Mouse (Mus musculus) v-Abl transformed pro-B cells (cell line): ENCODE results near the gene Amh.

ENCODE experiments used
- in situ Hi-C, 2 experiments: fragments of 400-800 bp; cut with MboI; formaldehyde crosslinking; loops; one replicate each; pipeline ENCODE4 v1.15.1; 2025; ENCODE audit not compliant: unreplicated experiment in 2 of 2

The Amh gene

DNA sequence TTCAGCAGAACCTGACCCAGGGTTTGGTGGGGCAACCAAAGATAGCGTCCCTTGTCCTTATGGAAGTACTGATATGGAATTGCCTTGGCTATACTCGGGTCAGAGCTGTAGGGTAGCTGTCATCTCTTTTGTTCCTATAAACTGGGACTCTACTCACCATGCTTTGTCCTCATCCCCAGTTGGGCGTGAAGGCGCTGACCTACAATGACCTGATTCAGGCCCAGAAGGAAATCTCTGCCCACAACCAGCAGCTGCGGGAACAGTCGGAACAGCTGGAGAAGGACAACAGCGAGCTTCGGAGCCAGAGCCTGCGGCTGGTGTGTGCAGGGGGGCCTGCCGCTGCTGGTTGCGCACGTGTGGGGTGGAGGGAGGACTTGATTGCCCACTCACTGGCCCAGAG, 20.2 kb upstream of the Amh start:
- in situ Hi-C loops = no loop called here

DNA sequence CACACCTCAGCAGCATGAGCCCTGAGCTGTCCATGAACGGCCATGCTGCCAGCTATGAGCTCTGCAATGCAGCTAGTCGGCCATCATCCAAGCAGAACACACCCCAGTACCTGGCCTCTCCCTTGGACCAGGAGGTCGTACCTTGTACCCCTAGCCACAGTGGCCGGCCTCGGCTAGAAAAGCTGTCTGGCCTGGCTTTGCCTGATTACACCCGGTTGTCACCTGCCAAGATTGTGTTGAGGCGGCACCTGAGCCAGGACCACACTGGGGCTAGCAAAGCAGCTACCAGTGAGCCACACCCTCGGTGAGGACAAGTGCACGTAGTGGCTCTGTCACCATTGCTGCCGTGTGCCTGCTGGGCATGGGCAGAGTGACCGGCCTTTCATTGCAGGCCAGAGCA, 19.1 kb upstream of the Amh start:
- in situ Hi-C loops = no loop called here

- in situ Hi-C loops = no loop called here
Measured at GRCm38 (mm10) chr10:80787517-80787916, 17.5 kb upstream of the Amh start.

- in situ Hi-C loops = no loop called here
Measured at GRCm38 (mm10) chr10:80790761-80791404, 14.2 kb upstream of the Amh start.

DNA sequence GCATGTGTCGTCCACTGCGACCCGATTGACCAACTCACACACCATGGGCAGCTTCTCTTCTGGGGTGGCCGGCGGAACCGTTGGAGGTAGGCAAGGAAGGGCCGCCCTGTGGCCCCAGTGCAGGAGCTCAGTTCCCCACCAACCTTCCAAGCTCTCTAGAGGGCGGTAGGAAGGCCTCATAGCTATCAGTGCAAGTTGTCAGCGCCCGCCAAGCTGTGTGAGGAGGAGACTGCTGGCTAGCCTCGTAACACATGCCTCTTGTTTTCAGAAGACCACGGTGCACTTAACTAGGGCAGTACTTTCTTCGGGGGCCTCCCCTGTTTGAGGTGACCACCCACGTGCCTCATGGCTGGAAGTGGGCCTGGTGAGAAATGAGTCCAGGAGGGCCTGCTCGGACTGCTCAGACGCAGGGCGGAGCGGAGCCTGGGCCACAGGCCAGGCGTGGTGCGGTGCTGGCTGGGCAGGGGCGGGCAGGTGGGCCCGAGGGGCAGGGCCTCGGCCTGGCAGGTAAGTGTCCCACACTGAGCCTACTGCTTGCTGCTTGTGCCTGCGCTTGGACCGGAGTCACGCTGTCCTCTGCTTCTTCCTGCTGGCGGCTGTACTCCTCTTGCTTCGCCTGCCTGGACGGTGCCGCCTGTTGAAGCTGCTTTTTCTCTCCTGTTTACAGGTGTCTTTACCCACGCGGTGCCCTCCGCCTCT, 13.4 kb upstream of the Amh start:
- in situ Hi-C loops = no loop called here

DNA sequence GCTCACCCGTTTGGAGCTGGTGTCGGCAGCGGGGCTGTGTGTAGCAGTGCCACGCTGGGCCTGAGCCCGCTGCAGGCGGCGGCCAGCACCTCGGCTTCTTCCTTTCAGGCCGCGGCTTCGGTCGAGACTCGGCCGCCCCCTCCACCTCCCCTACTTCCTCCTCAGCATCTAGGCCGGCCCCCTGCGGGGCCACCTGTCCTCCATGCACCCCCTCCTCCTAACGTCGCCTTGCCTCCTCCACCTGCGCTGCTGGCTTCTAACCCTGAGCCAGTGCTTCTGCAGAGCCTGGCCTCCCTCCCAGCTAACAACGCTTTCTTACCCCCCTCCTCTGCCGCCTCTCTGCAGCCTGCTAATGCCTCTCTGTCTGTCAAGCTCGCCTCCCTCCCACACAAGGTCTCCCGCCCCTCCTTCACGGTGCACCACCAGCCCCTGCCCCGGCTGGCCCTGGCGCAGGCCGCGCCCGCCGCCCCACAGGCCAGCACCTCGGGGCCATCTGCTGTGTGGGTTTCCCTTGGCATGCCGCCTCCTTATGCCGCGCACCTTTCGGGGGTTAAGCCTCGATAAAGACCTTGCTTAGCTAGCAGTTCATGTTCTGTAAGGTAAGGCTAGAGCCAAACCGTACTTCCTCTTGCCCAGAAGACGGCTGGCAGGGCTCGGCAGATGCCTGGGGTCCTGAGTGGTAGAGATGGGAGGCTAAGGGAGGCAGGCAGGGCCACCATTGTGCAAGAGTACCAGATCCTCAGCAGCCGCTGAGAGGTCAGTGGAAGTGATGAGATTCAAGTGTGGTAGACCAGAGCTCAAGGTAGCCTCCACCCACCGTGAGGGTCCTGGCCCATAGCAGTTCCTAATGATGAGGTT, 12.6 kb upstream of the Amh start:
- in situ Hi-C loops = no loop called here

DNA sequence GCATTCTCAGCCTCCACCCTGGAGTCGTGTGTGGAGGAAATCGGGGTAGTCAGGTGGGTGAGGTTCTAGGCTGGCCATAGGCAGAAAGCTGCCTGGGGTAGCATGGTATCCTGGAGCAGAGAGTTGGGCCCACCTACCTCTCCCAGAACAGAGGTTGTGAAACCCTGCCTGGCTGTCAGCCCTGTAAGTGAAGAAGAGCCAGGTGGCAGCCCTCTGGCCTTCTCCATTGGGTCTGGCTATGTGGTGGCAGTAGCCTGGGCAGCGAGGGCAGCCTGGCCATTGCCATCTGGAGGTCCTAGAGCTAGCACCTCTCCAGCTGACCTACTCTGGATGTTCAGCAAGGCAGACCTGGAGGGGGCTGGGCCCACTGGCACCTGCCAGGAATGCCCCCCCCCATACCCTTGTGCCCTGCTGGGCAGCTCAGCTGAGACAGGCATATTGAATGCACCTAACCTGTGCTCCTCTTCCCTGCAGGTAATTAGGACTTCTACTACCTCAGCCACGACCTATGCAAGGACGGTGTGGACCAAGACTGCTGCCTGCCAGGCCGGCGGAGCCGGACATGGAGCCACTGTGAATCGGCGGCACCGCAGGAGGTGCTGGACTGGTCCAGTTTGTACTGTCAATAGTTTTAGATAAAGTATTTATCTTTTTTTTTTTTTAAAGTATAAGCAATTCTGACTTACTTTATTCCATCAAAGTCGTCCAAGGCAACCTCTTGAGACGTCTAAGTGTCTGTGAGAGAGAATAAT, 11.8 kb upstream of the Amh start:
- in situ Hi-C loops = no loop called here

DNA sequence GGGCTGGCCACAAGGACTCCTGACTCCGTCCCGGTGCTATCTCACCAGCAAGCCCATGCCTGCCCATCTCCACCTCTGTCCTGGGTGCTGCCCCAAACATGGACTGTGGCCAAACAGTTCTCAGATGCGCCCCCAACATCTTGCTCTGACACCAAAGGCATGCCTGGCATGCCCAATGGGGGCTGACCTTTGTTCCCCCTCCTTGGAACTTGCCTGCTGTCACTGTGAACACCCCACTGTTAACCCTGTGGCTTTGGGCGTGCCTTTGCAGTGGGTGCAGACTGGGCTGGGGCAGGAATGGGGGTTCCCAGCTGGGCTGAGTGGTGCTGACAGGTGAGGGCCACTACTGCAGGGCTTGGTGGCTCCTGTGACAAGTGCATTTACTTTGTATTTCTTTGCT, 11.2 kb upstream of the Amh start:
- in situ Hi-C loops = no loop called here

GRCm38 (mm10) chr10:80794750-80795149, 10.3 kb upstream of the Amh start:
- in situ Hi-C loops = no loop called here

DNA sequence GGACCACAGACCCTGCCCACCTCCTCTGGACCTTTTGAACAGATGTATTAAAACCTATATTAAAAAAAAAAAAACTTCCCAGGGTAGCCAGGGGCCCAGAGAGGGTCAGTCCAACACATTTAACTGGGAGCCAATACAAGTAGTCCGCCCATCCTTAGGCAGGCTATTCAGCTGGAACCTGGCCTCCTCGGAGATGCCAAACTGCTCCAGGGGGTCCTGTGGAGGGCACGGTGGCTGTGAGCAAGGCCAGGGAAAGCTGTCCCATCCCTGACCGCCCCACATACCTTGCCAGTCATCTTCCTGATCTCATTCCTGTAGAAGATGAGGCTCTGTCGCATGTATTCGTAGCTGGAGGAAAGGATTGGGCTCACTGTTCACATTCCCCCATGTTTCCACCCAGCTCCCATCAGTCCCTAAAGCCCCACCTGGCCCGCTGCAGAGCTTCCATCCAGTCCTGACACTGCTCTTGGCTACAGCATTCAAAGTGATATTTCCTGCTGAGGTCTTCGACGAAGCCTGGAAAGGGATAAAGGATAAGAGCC, 8.7 kb upstream of the Amh start:
- in situ Hi-C loops = no loop called here

GRCm38 (mm10) chr10:80797186-80798149, 7.6 kb upstream of the Amh start:
- in situ Hi-C loops = no loop called here

GRCm38 (mm10) chr10:80798150-80799006, 6.7 kb upstream of the Amh start, which contains the start of the genes Sf3a2 and Plekhj1:
Gene Sf3a2 (plus strand): TSS chr10:80798198.
Gene Plekhj1 (minus strand): TSS chr10:80798626.
- in situ Hi-C loops = no loop called here

DNA sequence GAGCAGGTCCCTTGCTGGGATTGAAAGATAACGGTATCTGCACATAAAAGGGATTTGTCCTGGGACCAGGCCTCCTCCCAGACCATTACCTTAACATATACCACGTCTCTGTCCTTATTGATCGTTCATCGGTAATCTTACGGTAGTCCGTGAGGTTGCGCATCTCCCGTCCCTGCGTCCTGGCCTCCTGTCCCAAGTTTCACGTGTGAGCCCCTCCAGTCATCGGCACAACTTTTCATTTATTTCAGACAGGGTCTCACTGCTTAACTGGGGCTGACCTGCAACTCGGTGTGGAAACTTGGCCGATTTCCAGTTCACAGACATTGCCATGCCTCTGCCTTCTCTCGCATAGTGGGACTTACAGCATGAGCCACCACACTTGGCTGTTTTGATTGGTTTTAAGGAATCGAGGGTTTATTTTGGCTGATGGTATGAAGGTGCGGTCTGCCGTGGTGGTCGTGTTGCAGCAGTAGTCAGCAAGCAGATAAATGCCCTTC, 5.9 kb upstream of the Amh start:
- in situ Hi-C loops = no loop called here

DNA sequence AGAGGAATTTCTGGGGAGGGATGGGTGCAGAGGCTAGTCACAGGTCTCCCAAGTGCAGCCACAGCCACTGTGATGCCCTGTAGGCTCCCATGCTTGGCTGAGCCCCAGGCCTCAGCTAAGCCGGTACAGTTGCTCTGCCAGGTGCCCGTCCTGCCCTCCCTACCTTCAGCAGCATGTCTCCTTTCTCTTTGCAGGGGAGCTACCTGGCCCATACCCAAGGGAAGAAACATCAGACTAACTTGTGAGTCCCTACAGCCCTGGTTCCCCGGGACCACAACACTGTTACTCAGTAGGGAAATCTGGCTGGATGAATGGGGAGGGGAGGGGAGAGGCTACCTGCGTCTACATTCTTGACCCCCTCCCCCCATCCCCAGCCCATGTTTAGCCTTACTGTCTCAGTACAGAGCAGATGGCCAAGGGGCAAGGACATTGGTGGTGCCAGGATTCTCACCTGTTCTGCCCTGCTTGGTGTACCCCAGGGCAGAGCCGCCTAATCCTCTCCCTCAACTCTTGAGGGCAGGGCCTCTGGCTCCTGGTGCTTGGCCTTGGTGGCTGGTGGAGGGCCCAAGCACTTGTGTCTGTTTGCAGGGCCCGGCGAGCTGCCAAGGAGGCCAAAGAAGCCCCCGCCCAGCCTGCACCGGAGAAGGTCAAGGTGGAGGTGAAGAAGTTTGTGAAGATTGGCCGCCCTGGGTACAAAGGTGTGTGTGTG, 2.7 kb upstream of the Amh start:
- in situ Hi-C loops = no loop called here

DNA sequence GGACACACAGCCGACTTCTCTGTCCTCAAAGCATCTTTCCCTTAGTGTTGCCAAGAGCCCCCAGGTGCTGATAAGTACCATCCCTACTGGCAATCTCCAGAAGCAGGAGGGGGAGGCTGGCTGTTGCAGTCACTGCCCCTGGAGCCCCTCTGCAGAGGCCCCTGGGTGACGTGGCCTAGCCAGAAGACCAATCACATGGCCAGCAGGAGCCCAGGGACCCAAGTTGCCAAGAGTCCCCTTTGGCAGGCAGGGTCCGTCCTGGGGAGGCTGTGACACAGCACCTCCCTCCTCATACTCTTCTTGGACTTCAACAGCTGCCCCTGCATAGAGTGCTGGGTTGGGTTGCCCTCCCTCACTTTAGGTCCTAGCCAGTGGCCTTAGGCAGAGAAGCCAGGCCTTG, 2.0 kb upstream of the Amh start:
- in situ Hi-C loops = no loop called here

DNA sequence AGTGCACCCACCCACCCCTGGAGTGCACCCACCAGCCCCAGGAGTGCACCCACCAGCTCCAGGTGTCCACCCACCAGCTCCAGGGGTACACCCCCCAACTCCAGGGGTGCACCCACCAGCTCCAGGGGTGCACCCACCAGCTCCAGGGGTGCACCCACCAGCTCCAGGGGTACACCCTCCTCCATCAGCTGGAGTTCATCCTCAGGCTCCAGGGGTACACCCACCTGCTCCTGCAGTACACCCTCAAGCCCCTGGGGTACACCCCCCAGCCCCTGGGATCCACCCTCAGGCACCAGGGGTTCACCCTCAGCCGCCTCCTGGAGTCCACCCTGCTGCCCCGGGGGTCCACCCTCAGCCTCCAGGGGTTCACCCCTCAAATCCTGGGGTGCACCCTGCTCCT, 703 bp upstream of the Amh start:
- in situ Hi-C loops = no loop called here

DNA sequence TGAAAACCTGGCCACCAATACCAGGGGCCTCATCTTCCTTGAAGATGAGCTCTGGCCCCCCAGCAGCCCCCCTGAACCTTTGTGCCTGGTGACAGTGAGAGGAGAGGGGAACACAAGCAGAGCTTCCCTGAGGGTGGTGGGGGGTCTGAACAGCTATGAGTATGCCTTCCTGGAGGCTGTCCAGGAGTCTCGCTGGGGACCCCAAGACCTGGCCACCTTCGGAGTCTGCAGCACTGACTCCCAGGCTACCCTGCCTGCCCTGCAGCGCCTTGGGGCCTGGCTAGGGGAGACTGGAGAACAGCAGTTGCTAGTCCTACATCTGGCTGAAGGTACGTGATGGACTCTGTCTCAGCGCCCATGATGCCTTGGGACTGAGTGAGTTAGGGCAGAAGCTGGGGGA, 279 bp downstream of the Amh start:
- in situ Hi-C loops = no loop called here

GRCm38 (mm10) chr10:80805925-80806324, 882 bp downstream of the Amh start:
- in situ Hi-C loops = no loop called here
